ENCODE assay signal across 13 mouse cellular contexts in genomic region chr17:26577309-26577708, GRCm38 (mm10). TPM values are rescaled to one million over a fixed set of nuclear protein-coding genes. Genes with fewer than 3 reads are reported as not detected.
A peak's percentile ranks its signal among the peaks of the same experiment; 100 is the strongest.
DNase-seq lines count a peak whose midpoint lies in the region; ATAC-seq and TF ChIP-seq lines count a peak whose summit lies in the region.
"Had no signal": no experiment of that assay in that cellular context is flagged by ENCODE, and none has a peak within 500 bp of the region (broad histone marks: within the 10 kb centered on the region; RNA-seq: fewer than 3 reads in every experiment).

No protein-coding gene starts in this region.

- H3K4me3 ChIP-seq in heart, embryonic 10.5 days, result no peak overlapping the region
- no peak overlapping the region for H3K4me3 ChIP-seq in bone marrow macrophage, adult 2 months (ENCODE audit: insufficient read depth, low read length)
- no peak overlapping the region for H3K4me3 ChIP-seq in heart, embryonic 16.5 days (ENCODE audit: low read length)
- H3K4me3 ChIP-seq in hindbrain, embryonic 13.5 days, result no peak overlapping the region
- H3K4me3 ChIP-seq: embryonic facial prominence, embryonic 12.5 days; midbrain, embryonic 13.5 days had no signal

- H3K4me2 ChIP-seq in heart, embryonic 16.5 days (ENCODE audit: low read depth, low read length), result 0 out of 2 replicates have a peak overlapping the region, but pooled peaks have one; percentile 1
- no peak overlapping the region for H3K4me2 ChIP-seq in hindbrain, embryonic 13.5 days
- H3K4me2 ChIP-seq: embryonic facial prominence, embryonic 12.5 days; hindbrain, embryonic 14.5 days; midbrain, embryonic 13.5 days had no signal

- 61% methylated on average over 11 of the region's 11 CpGs for WGBS in heart, embryonic 10.5 days
- 46% methylated on average over 11 of the region's 11 CpGs for WGBS in heart, embryonic 16.5 days
- 92% methylated on average over 11 of the region's 11 CpGs for WGBS in hindbrain, embryonic 13.5 days

- no peak for TF ChIP-seq POLR2A in bone marrow macrophage, adult 2 months (IDR thresholded peaks at IDR 0.05; ENCODE audit: borderline replicate concordance, low read depth, low read length)

- H3K27me3 ChIP-seq in heart, embryonic 10.5 days (ENCODE audit: insufficient read depth, poor library complexity, severe bottlenecking), result no peaks in the 10 kb centered on the region
- no peaks in the 10 kb centered on the region for H3K27me3 ChIP-seq in heart, embryonic 16.5 days (ENCODE audit: control insufficient read depth, insufficient read depth, low read length)
- no peaks in the 10 kb centered on the region for H3K27me3 ChIP-seq in hindbrain, embryonic 13.5 days
- H3K27me3 ChIP-seq: embryonic facial prominence, embryonic 12.5 days; midbrain, embryonic 13.5 days had no signal

- DNase-seq in heart, embryonic 10.5 days (ENCODE audit: low spot score), result no peak
- no peak for DNase-seq in heart, adult 9 months (ENCODE audit: low spot score in 2 of 2)
- DNase-seq in kidney, postnatal 14 days, result peak; percentile 52
- DNase-seq in kidney, postnatal 4 days, result no peak

- peak overlapping the region; percentile 23 for H3K9ac ChIP-seq in heart, embryonic 16.5 days (ENCODE audit: low read length)
- H3K9ac ChIP-seq in hindbrain, embryonic 13.5 days, result no peak overlapping the region
- H3K9ac ChIP-seq: hindbrain, embryonic 14.5 days; liver, embryonic 14.5 days; midbrain, embryonic 13.5 days had no signal

- no peak for TF ChIP-seq CTCF in bone marrow macrophage, adult 2 months (IDR thresholded peaks at IDR 0.05; ENCODE audit: low read depth, low read length)

- peak overlapping the region; percentile 68 for H3K27ac ChIP-seq in heart, embryonic 10.5 days
- peak overlapping the region; percentile 21 for H3K27ac ChIP-seq in bone marrow macrophage, adult 2 months (ENCODE audit: insufficient read depth, low read depth, low read length)
- peak overlapping the region; percentile 44 for H3K27ac ChIP-seq in heart, embryonic 16.5 days (ENCODE audit: low read length)
- no peak overlapping the region for H3K27ac ChIP-seq in hindbrain, embryonic 13.5 days
- H3K27ac ChIP-seq: embryonic facial prominence, embryonic 12.5 days; hindbrain, embryonic 14.5 days; liver, embryonic 14.5 days; macrophage; midbrain, embryonic 13.5 days had no signal

- H3K36me3 ChIP-seq in heart, embryonic 10.5 days, result peaks cover 62% of the 10 kb centered on the region
- H3K36me3 ChIP-seq in heart, embryonic 16.5 days (ENCODE audit: control insufficient read depth, insufficient read depth), result peaks cover 3% of the 10 kb centered on the region; the same call in 1 of the 2 replicates
- H3K36me3 ChIP-seq in hindbrain, embryonic 13.5 days, result peaks cover 46% of the 10 kb centered on the region

- no peaks in the 10 kb centered on the region for H3K9me3 ChIP-seq in heart, embryonic 10.5 days
- H3K9me3 ChIP-seq in heart, embryonic 16.5 days (replicated peaks; ENCODE audit: control insufficient read depth, low read length), result no peaks in the 10 kb centered on the region
- no peaks in the 10 kb centered on the region for H3K9me3 ChIP-seq in hindbrain, embryonic 13.5 days
- H3K9me3 ChIP-seq: embryonic facial prominence, embryonic 12.5 days; midbrain, embryonic 13.5 days had no signal

- no peak for ATAC-seq in heart, embryonic 16.5 days (replicated peaks; ENCODE audit: extremely low read depth, insufficient read depth, low FRiP score)
- ATAC-seq in hindbrain, embryonic 13.5 days (ENCODE audit: low FRiP score), result no peak
- ATAC-seq: intestine, postnatal 0 days; midbrain, embryonic 13.5 days had no signal

- H3K4me1 ChIP-seq in heart, embryonic 10.5 days, result peaks cover 83% of the 10 kb centered on the region
- H3K4me1 ChIP-seq in bone marrow macrophage, adult 2 months (ENCODE audit: control insufficient read depth, insufficient read depth, low read length), result peaks cover 26% of the 10 kb centered on the region
- H3K4me1 ChIP-seq in heart, embryonic 16.5 days (ENCODE audit: control insufficient read depth, insufficient read depth, low read length), result peaks cover 66% of the 10 kb centered on the region
- H3K4me1 ChIP-seq in hindbrain, embryonic 13.5 days (replicated peaks), result peaks cover 29% of the 10 kb centered on the region

RNA-seq across cellular contexts. Expression of gene Dusp1, which starts 15.4 kb away (rescaled TPM):
- 28.8 and 31.5 TPM in 2 replicates for polyA plus RNA-seq in heart, embryonic 10.5 days (2016; fragmentation: Nextera tagmentation; extraction: Ambion mirVana)
- 25.8 and 32.2 TPM in 2 replicates for polyA plus RNA-seq in bone marrow macrophage, adult 2 months (2012; ENCODE audit: insufficient read depth, insufficient read length, missing spikeins)
- 35.5 and 35.7 TPM in 2 replicates for polyA plus RNA-seq in heart, embryonic 16.5 days (2015; fragmentation: Nextera tagmentation; extraction: Ambion mirVana)
- 34.5 and 35.5 TPM in 2 replicates for polyA plus RNA-seq in hindbrain, embryonic 13.5 days (2015; fragmentation: Nextera tagmentation; extraction: Ambion mirVana)

RNA-seq across cellular contexts. Expression of gene Ergic1, which starts 16.0 kb away (rescaled TPM):
- polyA plus RNA-seq in heart, embryonic 10.5 days (2016; fragmentation: Nextera tagmentation; extraction: Ambion mirVana), result 130 and 150 TPM in 2 replicates
- polyA plus RNA-seq in bone marrow macrophage, adult 2 months (2012; ENCODE audit: insufficient read depth, insufficient read length, missing spikeins), result 30.6 and 37.2 TPM in 2 replicates
- 82.7 and 84.9 TPM in 2 replicates for polyA plus RNA-seq in heart, embryonic 16.5 days (2015; fragmentation: Nextera tagmentation; extraction: Ambion mirVana)
- 86.8 and 90.1 TPM in 2 replicates for polyA plus RNA-seq in hindbrain, embryonic 13.5 days (2015; fragmentation: Nextera tagmentation; extraction: Ambion mirVana)
